Mouse (Mus musculus) spleen, adult 12 weeks (tissue): ENCODE measurements around the gene Chic1.

Experiments
- DNase-seq: peaks from one replicate; pipeline ENCODE4 v3.0.0; 2022; ENCODE audit warnings: low spot score

Chic1 gene

GRCm38 (mm10) chrX:103356287-103356686 lies at the start of gene Chic1:
TSS of gene Chic1 (plus strand) at chrX:103356476.
- DNase-seq = no peak

GRCm38 (mm10) chrX:103308262-103308661 lies 48.0 kb upstream of the Chic1 start:
- DNase-seq = no peak

GRCm38 (mm10) chrX:103311723-103312122 lies 44.6 kb upstream of the Chic1 start:
- DNase-seq = no peak

GRCm38 (mm10) chrX:103314146-103314545 lies 42.1 kb upstream of the Chic1 start:
- DNase-seq = no peak

- no peak for DNase-seq
These were observed 35.1 kb upstream of the Chic1 start, which contains the start of gene Cdx4 for GRCm38 (mm10) chrX:103321146-103321545. TSS of gene Cdx4 (plus strand) at chrX:103321398.

- no peak for DNase-seq
These were observed 30.4 kb upstream of the Chic1 start for GRCm38 (mm10) chrX:103325900-103326299.

GRCm38 (mm10) chrX:103329386-103329785 lies 26.9 kb upstream of the Chic1 start:
- no peak for DNase-seq

GRCm38 (mm10) chrX:103331125-103331858 lies 25.0 kb upstream of the Chic1 start:
- DNase-seq = no peak

- DNase-seq = no peak
These were observed 14.7 kb upstream of the Chic1 start for GRCm38 (mm10) chrX:103341369-103342113.

- DNase-seq = no peak
These were observed 492 bp upstream of the Chic1 start for GRCm38 (mm10) chrX:103355784-103356183.

GRCm38 (mm10) chrX:103356761-103357236 lies 523 bp downstream of the Chic1 start:
- no peak for DNase-seq

GRCm38 (mm10) chrX:103366201-103366600 lies 9.9 kb downstream of the Chic1 start:
- no peak for DNase-seq

- no peak for DNase-seq
These were observed 12.4 kb downstream of the Chic1 start for GRCm38 (mm10) chrX:103368650-103369049.

- DNase-seq = no peak
These were observed 14.9 kb downstream of the Chic1 start for GRCm38 (mm10) chrX:103371221-103371620.

GRCm38 (mm10) chrX:103371627-103372026 lies 15.4 kb downstream of the Chic1 start:
- DNase-seq = no peak

- no peak for DNase-seq
These were observed 18.0 kb downstream of the Chic1 start for GRCm38 (mm10) chrX:103374250-103374649.

GRCm38 (mm10) chrX:103384528-103384927 lies 28.3 kb downstream of the Chic1 start:
- no peak for DNase-seq

- DNase-seq = no peak
These were observed 31.9 kb downstream of the Chic1 start for GRCm38 (mm10) chrX:103388131-103388530.

- no peak for DNase-seq
These were observed 37.6 kb downstream of the Chic1 start for GRCm38 (mm10) chrX:103393841-103394240.

GRCm38 (mm10) chrX:103405021-103405420 lies 48.7 kb downstream of the Chic1 start:
- no peak for DNase-seq

- DNase-seq = no peak
These were observed 57.9 kb downstream of the Chic1 start, which contains the start of gene Tsx for GRCm38 (mm10) chrX:103414167-103414566. TSS of gene Tsx (plus strand) at chrX:103414467.

- DNase-seq = no peak
These were observed 65.4 kb downstream of the Chic1 start, which contains the start of gene Gm26992 for GRCm38 (mm10) chrX:103421710-103422109. TSS of gene Gm26992 (plus strand) at chrX:103422010.

GRCm38 (mm10) chrX:103427677-103428076 lies 71.4 kb downstream of the Chic1 start:
- DNase-seq = no peak
